Mouse (Mus musculus) C2C12 (cell line): ENCODE data around the gene Papss2. TPM values are rescaled to one million over a fixed set of nuclear protein-coding genes. Genes with fewer than 3 reads are reported as not detected.
A peak's percentile ranks its signal among the peaks of the same experiment; 100 is the strongest.

Experiments used
- H3K27me3 ChIP-seq: one replicate; pipeline ENCODE4 v1.6.1; 2011; ENCODE audit not compliant: control insufficient read depth, insufficient read depth, insufficient read length
- H3K36me3 ChIP-seq: one replicate; pipeline ENCODE4 v1.6.1; 2011; ENCODE audit not compliant: control insufficient read depth, insufficient read depth
- H3K4me3 ChIP-seq: one replicate; pipeline ENCODE4 v1.5.1; 2011; ENCODE audit warnings: mild to moderate bottlenecking, control low read depth; ENCODE audit not compliant: poor library complexity, insufficient read depth, severe bottlenecking
- H3K79me2 ChIP-seq: one replicate; pipeline ENCODE4 v1.6.1; 2011; ENCODE audit not compliant: control insufficient read depth, insufficient read depth
- H3K79me3 ChIP-seq: one replicate; pipeline ENCODE4 v1.6.1; 2011; ENCODE audit warnings: low read depth, control low read depth
- H3ac ChIP-seq: one replicate; pipeline ENCODE3; 2011; ENCODE audit warnings: low read depth; ENCODE audit not compliant: control insufficient read depth, insufficient read length
- CEBPB ChIP-seq: IDR thresholded peaks from one replicate; pipeline ENCODE4 v1.6.1; 2011; ENCODE audit warnings: low read depth, mild to moderate bottlenecking, control low read depth, moderate library complexity
- CTCF ChIP-seq: IDR thresholded peaks from one replicate; pipeline ENCODE4 v1.5.1; 2011; ENCODE audit not compliant: control insufficient read depth, insufficient read depth, insufficient read length
- FOSL1 ChIP-seq: IDR thresholded peaks from one replicate; pipeline ENCODE4 v1.8.0; 2011; ENCODE audit warnings: mild to moderate bottlenecking, low read length; ENCODE audit not compliant: poor library complexity, insufficient read depth, severe bottlenecking
- USF1 ChIP-seq: IDR thresholded peaks from one replicate; pipeline ENCODE4 v1.6.1; 2011; ENCODE audit warnings: low read depth, mild to moderate bottlenecking, control low read depth, moderate library complexity
- polyA plus RNA-seq: library from polyadenylated mRNA; unstranded; fragments of >200 nt; fragmentation: generic; extraction: Trizol; gene quantifications from one replicate; pipeline ENCODE4 v1.2.1, GENCODE M21; 2012; ENCODE audit warnings: missing spikeins

Papss2 gene
- polyA plus RNA-seq, 1 experiment = 0.29 TPM

DNA sequence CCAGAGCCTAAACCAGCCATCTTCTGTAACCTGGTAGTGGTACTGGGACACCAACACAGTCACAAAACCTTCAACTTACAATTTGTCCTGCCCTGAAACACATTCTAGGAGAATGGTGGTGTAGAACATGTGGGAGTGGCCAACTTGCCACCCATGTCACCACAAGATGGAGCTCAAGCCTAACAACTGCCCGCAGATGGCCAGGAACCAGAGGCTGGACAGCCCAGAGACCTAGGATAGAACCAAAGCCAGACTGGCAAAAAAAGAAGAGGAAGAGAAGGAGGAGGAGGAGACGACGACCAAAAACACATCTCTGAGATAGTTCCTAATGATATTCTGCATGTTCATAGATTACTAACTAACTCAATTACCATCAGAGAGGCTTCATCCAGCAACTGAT is 119.6 kb downstream of the Papss2 start:
- H3K79me2 ChIP-seq = peaks cover 19% of the 10 kb centered on the region
- no peaks in the 10 kb centered on the region for H3K27me3 ChIP-seq
- H3K79me3 ChIP-seq = peaks cover 16% of the 10 kb centered on the region
- H3ac ChIP-seq = no peak overlapping the region
- no peak overlapping the region for H3K4me3 ChIP-seq
- no peaks in the 10 kb centered on the region for H3K36me3 ChIP-seq
- no peak for TF ChIP-seq USF1
- no peak for TF ChIP-seq FOSL1
- TF ChIP-seq CTCF = peak; percentile 71

DNA sequence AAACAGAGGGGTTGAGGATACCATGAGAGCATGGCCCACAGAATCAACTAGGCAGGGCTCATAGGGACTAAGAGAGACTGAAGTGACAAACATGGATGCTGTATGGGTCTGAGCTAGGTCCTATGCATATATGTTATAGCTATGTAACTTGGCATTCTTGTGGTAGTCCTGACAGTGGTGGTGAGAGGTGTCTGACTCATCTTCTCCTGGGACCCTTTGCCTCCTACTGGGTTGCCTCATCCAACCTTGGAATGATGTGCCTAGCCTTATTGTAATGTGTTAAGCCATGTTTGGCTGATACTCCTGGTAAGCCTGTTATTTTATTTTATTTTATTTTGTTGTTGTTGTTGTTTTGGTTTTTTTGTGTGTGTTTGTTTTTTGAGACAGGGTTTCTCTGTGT is 120.1 kb downstream of the Papss2 start:
- H3K79me2 ChIP-seq = peaks cover 14% of the 10 kb centered on the region
- H3K36me3 ChIP-seq = no peaks in the 10 kb centered on the region
- H3K27me3 ChIP-seq = no peaks in the 10 kb centered on the region
- H3K79me3 ChIP-seq = peaks cover 11% of the 10 kb centered on the region
- TF ChIP-seq USF1 (no peak), CEBPB (peak; percentile 12)
- no peak overlapping the region for H3ac ChIP-seq
- no peak overlapping the region for H3K4me3 ChIP-seq

Other genes with a start within 250 kb of the Papss2 start
- 5.3 TPM for gene Sgms1, start 206.1 kb upstream of the Papss2 start, polyA plus RNA-seq
- 53.1 TPM for gene Rpl9-ps6, start 129.2 kb upstream of the Papss2 start, polyA plus RNA-seq
- 30.4 TPM for gene Minpp1, start 110.0 kb upstream of the Papss2 start, polyA plus RNA-seq
- 10.4 TPM for gene Atad1, start 144.0 kb downstream of the Papss2 start, polyA plus RNA-seq
- 9.6 TPM for gene Pten, start 161.7 kb downstream of the Papss2 start, polyA plus RNA-seq